Comparison of ENCODE assay signal across 12 mouse cellular contexts in genomic region chr5:21391616-21392384, GRCm38 (mm10). TPM values are rescaled to one million over a fixed set of nuclear protein-coding genes. Genes with fewer than 3 reads are reported as not detected.
A peak's percentile ranks its signal among the peaks of the same experiment; 100 is the strongest.
DNase-seq lines count a peak whose midpoint lies in the region; ATAC-seq and TF ChIP-seq lines count a peak whose summit lies in the region.
"Had no signal": no experiment of that assay in that cellular context is flagged by ENCODE, and none has a peak within 500 bp of the region (broad histone marks: within the 10 kb centered on the region; RNA-seq: fewer than 3 reads in every experiment).

No protein-coding gene starts in this region.

- H3K4me3 ChIP-seq in liver, adult 2 months (ENCODE audit: insufficient read depth, low read depth, low read length): no peak overlapping the region
- no peak overlapping the region for H3K4me3 ChIP-seq in liver, embryonic 12.5 days
- no peak overlapping the region for H3K4me3 ChIP-seq in kidney, adult 2 months (ENCODE audit: insufficient read depth, low read depth, low read length)
- H3K4me3 ChIP-seq: layer of hippocampus, adult 2 months; stomach, embryonic 15.5 days had no signal

- DNase-seq in liver, adult 2 months (ENCODE audit: extremely low read depth, low read depth, low spot score): peak; percentile 89
- DNase-seq in adrenal gland, postnatal 36 days: peak; percentile 26 to 28
- peak; percentile 92 for DNase-seq in kidney, adult 2 months
- peak; percentile 54 for DNase-seq in lung, postnatal 10 days
- no peak for DNase-seq in embryo, embryonic 10.5 days (ENCODE audit: low spot score)
- DNase-seq in spleen, postnatal 36 days (ENCODE audit: low spot score in 2 of 2): no peak
- DNase-seq in left cerebral cortex, postnatal 14 days (ENCODE audit: low spot score in 2 of 2): no peak
- DNase-seq: heart, postnatal 36 days; left cerebral cortex, postnatal 4 days had no signal

- no peak overlapping the region for H3K9ac ChIP-seq in liver, adult 2 months (ENCODE audit: low read depth, low read length)
- no peak overlapping the region for H3K9ac ChIP-seq in liver, embryonic 12.5 days
- H3K9ac ChIP-seq: stomach, embryonic 15.5 days had no signal

- intact Hi-C loops in left cerebral cortex, postnatal 14 days (cut with DNase I): no loop called here

- no peak for TF ChIP-seq CTCF in liver, adult 2 months (IDR thresholded peaks at IDR 0.05; ENCODE audit: low read depth, low read length)
- TF ChIP-seq CTCF in kidney, adult 2 months (conservative IDR thresholded peaks at IDR 0.05; ENCODE audit: insufficient read depth, insufficient read length, low read depth, low read length): no peak

- WGBS in liver, adult 2 months: 10% methylated on average over 12 of the region's 13 CpGs
- 56% methylated on average over 13 of the region's 13 CpGs for WGBS in liver, embryonic 12.5 days (ENCODE audit: insufficient replicate concordance)
- WGBS in kidney, adult 2 months: 26% methylated on average over 12 of the region's 13 CpGs

- ATAC-seq in liver, embryonic 12.5 days: no peak

- no peak overlapping the region; the same call in 1 of the 2 replicates for H3K27ac ChIP-seq in liver, adult 2 months (replicated peaks; ENCODE audit: insufficient read depth, low read depth, low read length)
- no peak overlapping the region for H3K27ac ChIP-seq in liver, embryonic 12.5 days
- peak overlapping the region; percentile 82 for H3K27ac ChIP-seq in kidney, adult 2 months (ENCODE audit: insufficient read depth, low read depth, low read length)
- H3K27ac ChIP-seq: layer of hippocampus, adult 2 months; stomach, embryonic 15.5 days had no signal

- TF ChIP-seq POLR2A in liver, adult 2 months (IDR thresholded peaks at IDR 0.05; ENCODE audit: extremely low read depth, insufficient read depth, low read length): no peak
- no peak for TF ChIP-seq POLR2A in kidney, adult 2 months (IDR thresholded peaks at IDR 0.05; ENCODE audit: low read depth, low read length)

- H3K36me3 ChIP-seq in liver, adult 2 months (ENCODE audit: control insufficient read depth, insufficient read depth, low read length): no peaks in the 10 kb centered on the region
- H3K36me3 ChIP-seq in liver, embryonic 12.5 days: no peaks in the 10 kb centered on the region
- H3K36me3 ChIP-seq in kidney, adult 2 months (ENCODE audit: control insufficient read depth, insufficient read depth, low read length): no peaks in the 10 kb centered on the region
- H3K36me3 ChIP-seq: stomach, embryonic 15.5 days had no signal

- H3K4me2 ChIP-seq in liver, embryonic 12.5 days: no peak overlapping the region
- H3K4me2 ChIP-seq: stomach, embryonic 15.5 days had no signal

- peaks cover 4% of the 10 kb centered on the region; the same call in 1 of the 2 replicates for H3K4me1 ChIP-seq in liver, adult 2 months (ENCODE audit: control insufficient read depth, insufficient read depth, low read length)
- peaks cover 13% of the 10 kb centered on the region for H3K4me1 ChIP-seq in liver, embryonic 12.5 days
- peaks cover 7% of the 10 kb centered on the region; the same call in 1 of the 2 replicates for H3K4me1 ChIP-seq in kidney, adult 2 months (ENCODE audit: control insufficient read depth, insufficient read depth, low read length)

- no peaks in the 10 kb centered on the region for H3K79me2 ChIP-seq in liver, adult 2 months (ENCODE audit: control insufficient read depth, insufficient read depth, low read length)

- no peaks in the 10 kb centered on the region for H3K9me3 ChIP-seq in liver, embryonic 12.5 days (replicated peaks)
- H3K9me3 ChIP-seq: stomach, embryonic 15.5 days had no signal

- no peaks in the 10 kb centered on the region for H3K27me3 ChIP-seq in liver, adult 2 months (ENCODE audit: control insufficient read depth, insufficient read depth, low read length)
- no peaks in the 10 kb centered on the region for H3K27me3 ChIP-seq in liver, embryonic 12.5 days (replicated peaks)
- H3K27me3 ChIP-seq in kidney, adult 2 months (replicated peaks; ENCODE audit: control insufficient read depth, insufficient read depth, low read length): no peaks in the 10 kb centered on the region
- H3K27me3 ChIP-seq: stomach, embryonic 15.5 days had no signal

RNA-seq across cellular contexts. Expression of gene Fgl2, which starts 19.4 kb away (rescaled TPM):
- total RNA-seq in liver, adult 2 months (2014; rRNA removed): 4.5 and 4.8 TPM in 2 replicates
- 0.50 and 1.3 TPM in 2 replicates for polyA plus RNA-seq in liver, adult 2 months (2012; rRNA removed)
- polyA plus RNA-seq in liver, embryonic 12.5 days (2016; fragmentation: Nextera tagmentation; extraction: Ambion mirVana): 1.4 and 1.5 TPM in 2 replicates
- 10 to 100 TPM in 1 of 2 experiments, 1 to 10 TPM in 1; 5.8 to 10.1 TPM for total RNA-seq in adrenal gland, postnatal 36 days (2021)
- polyA plus RNA-seq in kidney, adult 2 months (2012; rRNA removed): 2.9 and 3.2 TPM in 2 replicates
- 1 to 10 TPM; 2.0 to 2.3 TPM for total RNA-seq in left cerebral cortex, postnatal 14 days (2021)

RNA-seq across cellular contexts. Expression of gene Ccdc146, which starts 32.7 kb away (rescaled TPM):
- total RNA-seq in liver, adult 2 months (2014; rRNA removed): not detected in 2 replicates
- not detected in 2 replicates for polyA plus RNA-seq in liver, adult 2 months (2012; rRNA removed)
- polyA plus RNA-seq in liver, embryonic 12.5 days (2016; fragmentation: Nextera tagmentation; extraction: Ambion mirVana): not detected in 2 replicates
- total RNA-seq in adrenal gland, postnatal 36 days (2021): under 1 TPM; 0.13 to 0.17 TPM
- polyA plus RNA-seq in kidney, adult 2 months (2012; rRNA removed): not detected in 2 replicates
- under 1 TPM; 0.20 to 0.25 TPM for total RNA-seq in left cerebral cortex, postnatal 14 days (2021)

RNA-seq across cellular contexts. Expression of gene Fam185a, which starts 33.0 kb away (rescaled TPM):
- total RNA-seq in liver, adult 2 months (2014; rRNA removed): 7.1 and 9.8 TPM in 2 replicates
- 1.7 and 1.8 TPM in 2 replicates for polyA plus RNA-seq in liver, adult 2 months (2012; rRNA removed)
- polyA plus RNA-seq in liver, embryonic 12.5 days (2016; fragmentation: Nextera tagmentation; extraction: Ambion mirVana): 5.7 and 5.8 TPM in 2 replicates
- 10 to 100 TPM; 15.1 to 15.9 TPM for total RNA-seq in adrenal gland, postnatal 36 days (2021)
- polyA plus RNA-seq in kidney, adult 2 months (2012; rRNA removed): 1.9 and 2.6 TPM in 2 replicates
- 10 to 100 TPM; 12.8 to 13.2 TPM for total RNA-seq in left cerebral cortex, postnatal 14 days (2021)

Comparison
In these comparisons a context has a peak if more than half of its experiments do, and no peak if none do; other contexts are left out.
1. DNase-seq: peak in liver, adult 2 months (single experiment), adrenal gland, postnatal 36 days (2 of 2), kidney, adult 2 months (single experiment) and lung, postnatal 10 days (single experiment); none in embryo, embryonic 10.5 days (single experiment), spleen, postnatal 36 days (0 of 2) and left cerebral cortex, postnatal 14 days (0 of 2).